Mouse (Mus musculus) effector memory CD4-positive, alpha-beta T cell, adult 5 months (primary cell): Measurements from ENCODE around the gene Otx1. TPM values are rescaled to one million over a fixed set of nuclear protein-coding genes. Genes with fewer than 3 reads are reported as not detected.

ENCODE experiments used
- polyA plus RNA-seq: library from polyadenylated mRNA; unstranded; fragments of 100-300 nt; shearing (Covaris generic); gene quantifications from one replicate; pipeline ENCODE4 v1.2.1, GENCODE M21; 2017

The Otx1 gene
- polyA plus RNA-seq = not detected

GRCm38 (mm10) chr11:22002783-22003340 lies at the start of gene Otx1:
Otx1 (minus strand) TSS chr11:22002897.

